Mouse (Mus musculus): Measurements from ENCODE around the gene Map6d1.

Map6d1 gene

GRCm38 (mm10) chr16:20185368-20185767, 55.8 kb downstream of the Map6d1 start:
- DNase-seq = no peak

All from lung, postnatal 4 days (tissue).